Mouse (Mus musculus): ENCODE measurements at regions not wholly inside any gene's neighbourhood (a gene's known extent, or its start where the extent isn't known, plus 50 kb on each side); places are given as distances from the start of the nearest gene placed in this dataset.

DNA sequence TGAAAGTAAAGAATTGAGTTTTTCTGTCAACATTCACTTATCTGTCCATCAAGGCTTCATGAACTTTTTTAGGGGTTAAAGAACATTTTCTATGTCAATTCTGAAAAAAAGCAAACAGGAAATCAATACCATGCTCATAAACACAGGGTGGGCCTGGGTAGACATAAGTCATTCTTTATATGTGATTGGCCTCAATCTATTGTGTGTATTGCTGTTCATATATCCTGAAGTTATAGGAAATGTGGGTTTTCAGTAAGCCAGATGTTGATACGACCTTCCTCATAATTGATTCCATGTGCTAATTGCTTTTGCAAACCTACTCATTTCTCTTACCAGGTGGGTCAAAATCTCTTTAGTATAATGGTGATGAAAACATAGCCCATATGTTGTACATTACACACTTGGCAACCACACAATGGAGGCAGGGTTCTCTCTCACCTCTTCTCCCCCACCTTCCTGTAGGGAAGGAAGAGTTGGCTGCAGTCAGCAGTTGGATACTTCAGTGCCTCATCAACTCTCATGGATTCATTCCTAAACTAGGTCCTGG is 182.6 kb upstream of the Cd180 start:
- no peak for DNase-seq

DNA sequence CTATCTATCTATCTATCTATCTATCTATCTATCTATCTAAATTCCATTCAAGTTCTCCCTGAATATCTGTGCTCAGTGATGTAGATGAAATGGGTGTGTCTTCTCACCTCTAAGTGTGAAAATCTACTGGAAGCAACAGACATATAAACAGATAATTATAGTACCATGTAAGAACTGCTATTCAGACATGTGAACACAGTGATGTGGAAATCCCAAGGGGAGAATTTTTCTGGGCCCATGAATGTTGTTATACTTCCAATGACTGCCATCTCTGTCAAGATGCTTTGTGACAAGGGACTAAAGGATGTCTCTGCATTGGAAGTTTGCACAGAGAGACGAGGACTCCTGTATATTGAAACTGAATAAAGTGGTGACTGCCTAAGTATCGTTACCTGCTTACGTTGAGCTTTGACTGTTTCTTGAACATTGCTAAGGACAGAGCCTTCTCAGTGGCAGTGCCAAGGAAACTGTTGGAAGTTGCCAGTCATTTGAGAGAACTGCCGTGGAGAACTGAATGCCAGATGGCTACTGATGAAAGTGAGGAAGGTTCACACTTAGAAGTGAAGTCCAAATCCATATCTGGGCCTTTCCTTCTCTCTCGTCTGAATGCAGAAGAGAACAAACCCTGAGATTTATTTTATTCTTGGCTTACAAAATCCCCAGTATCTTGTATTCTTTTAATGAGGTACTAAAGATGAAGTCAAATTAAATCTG is 175.0 kb upstream of the Cd180 start:
- no peak for DNase-seq

DNA sequence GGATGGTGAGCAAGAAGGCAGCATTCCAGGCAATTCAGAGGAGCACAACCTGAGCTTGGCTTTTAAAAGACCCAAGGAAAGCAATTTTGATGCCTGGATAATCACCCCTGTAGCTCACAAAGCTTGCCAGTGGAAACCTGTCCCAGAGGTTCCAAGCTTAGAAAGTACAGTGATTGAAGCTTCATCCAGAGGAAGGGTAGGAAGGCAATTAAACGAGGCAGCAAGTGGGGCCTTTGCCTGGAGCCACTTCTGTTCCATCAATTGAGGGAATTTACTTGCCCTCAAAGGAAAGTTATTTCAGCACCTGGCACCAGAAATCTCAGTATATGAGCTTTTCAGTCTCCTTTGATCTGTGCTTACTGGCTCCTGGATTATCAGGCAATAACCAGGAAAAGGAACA is 171.9 kb upstream of the Cd180 start:
- no peak for DNase-seq

DNA sequence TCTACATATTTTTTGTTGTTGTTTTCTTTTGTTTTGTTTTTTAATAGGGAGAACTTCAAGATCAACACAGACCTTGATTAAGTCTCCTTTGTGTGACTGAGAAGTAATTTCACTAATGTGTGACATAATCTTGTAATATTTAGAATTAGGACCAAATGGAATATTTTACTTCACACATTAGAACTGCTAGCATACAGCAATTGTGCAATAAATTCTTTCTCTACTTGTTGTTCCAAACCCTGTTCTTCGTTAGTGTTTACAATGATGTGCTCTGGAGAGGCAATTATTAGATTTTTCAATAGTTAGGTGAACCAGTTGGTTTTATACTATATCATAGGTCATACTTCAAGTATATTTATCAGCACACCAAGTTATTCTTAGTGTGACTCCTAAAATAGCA is 171.3 kb upstream of the Cd180 start:
- DNase-seq, result no peak

DNA sequence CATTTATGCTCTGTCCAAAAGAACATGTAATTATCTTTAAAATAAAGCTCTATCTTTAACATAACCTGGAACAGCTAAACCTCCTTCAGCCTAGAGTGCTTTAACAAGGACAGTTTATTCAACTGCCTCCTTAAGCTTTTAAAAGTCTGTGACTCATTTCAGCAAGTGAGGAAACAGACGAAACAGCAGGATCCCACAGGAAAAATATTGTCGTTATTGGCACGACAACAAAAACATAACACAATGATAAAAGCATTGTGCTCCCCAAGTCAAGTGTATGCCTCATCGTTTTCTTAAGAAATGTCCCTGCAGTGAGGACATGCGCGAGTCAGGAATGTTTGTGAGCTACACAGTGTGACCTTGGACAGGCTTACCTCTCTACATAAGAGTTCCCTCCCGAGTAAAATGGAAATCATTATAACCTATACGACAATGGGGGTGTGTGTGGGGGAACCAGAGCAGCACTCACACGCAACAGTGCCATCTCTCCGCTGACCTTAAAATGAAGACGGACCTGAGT is 166.7 kb upstream of the Cd180 start:
- DNase-seq, result peak in 1 of 2 experiments; percentile 19

DNA sequence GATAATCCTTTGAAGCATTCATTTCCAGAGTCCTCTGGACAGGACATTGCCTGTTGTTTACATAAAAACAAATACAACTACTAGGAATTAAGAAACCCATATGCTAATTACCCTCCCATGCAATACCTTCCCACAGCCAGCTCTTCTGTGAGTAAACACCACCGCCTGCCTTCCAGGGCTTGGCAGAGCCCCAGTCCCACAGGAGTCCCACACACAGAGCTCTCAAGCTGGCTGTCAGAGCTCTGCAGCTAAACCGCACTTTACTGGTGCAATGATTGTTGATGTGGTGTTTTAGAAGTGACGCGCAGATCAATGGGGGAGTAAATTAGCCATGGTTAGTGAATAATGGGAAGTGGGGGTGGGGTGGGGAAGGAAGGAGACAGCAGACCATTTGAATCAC is 159.6 kb upstream of the Cd180 start:
- DNase-seq, result peak; percentile 55 to 56

DNA sequence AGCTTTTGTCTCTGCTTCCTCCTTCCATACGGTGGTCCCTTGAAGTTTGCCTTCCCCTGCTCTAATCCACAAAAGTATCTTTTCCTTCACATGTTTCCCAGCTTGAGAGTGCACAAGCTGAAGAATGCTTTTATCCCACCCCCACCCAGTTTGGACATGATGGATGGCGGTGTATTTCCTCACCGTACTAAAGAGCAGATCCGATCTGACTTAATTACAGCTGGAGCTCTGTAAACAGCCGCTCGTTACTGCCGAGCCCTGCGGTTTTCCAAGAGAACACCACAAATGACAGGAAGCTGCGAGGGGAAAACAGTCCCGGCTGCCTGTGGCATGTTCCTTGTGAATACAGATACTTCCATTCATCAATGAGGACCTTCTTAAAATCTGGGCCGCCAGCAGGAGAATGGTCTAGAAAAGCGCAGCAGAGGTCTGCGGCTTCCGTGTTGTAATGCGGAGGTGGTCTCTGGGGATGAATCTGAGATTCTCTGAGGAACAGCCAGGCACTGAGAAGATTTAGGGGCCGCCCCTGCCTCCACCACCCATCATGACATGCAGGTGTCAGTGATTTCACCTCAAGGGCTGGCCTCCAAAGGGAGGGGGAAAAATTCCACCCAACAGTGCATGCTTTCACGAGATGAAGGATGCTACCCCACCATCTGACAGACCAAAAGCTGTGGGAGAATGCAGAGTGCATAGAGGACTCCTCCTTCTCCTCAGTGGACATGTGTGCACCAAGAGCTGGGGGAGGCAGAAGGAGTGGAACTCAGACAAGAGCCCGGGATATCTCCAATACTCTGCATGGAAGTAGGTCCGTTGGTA is 155.7 kb upstream of the Cd180 start:
- DNase-seq, result peak in 1 of 2 experiments; percentile 22

DNA sequence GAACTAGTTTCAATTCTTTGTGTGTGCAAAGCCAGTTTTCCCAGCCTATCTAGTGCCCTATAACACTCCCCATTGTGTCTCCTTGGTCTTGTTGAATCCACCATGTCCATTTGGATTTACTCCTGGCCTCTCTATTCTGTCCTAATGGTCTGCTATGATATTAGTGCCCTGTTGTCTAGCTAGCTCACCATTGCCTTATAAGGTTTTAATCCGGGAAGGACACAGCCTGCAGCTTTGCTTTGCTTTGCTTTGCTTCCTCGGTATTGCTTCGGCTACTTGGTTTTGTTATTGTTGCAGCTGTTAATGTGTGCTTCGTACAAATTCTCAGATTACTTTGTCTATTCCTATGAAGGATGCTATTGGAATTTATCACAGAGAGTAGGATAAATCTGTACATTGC is 152.9 kb upstream of the Cd180 start:
- DNase-seq, result no peak

DNA sequence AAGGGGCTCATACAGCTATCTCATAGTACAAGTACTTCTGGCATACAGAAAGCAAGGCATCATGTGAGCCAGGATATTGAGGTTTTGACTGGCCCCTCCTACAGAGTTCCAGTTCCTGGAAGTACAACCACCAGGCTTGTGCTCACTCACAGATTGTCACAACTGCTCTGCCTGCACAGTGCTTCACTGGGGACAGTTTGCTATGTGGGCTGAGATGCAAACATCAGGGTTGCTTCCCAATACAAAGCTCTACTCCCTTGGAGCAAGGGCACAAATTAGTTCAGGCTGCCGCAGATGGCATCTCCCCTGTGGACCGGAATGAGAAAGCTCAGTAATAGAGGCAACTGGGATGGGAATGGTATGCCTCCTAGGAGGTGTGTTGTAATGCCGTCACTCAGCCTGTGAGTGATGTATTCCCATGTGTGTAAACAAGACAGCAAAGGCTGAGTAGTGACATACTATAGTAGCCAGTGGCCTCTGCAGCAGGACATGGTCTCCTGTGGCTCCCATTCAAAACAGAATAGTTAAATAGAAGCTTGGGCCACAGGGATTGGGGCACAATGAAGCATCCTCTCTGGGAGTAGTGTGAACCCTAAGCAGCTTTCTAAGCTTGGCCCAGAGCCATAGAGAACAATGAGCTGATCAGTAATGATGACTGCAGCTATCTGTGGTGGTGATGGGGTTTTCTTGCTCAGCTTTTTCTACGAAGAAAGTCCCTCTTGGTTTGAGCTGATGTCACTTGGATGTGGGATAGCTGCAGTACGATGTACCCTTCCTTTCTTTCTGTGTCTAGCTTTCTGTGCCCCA is 148.8 kb upstream of the Cd180 start:
- DNase-seq, result no peak

DNA sequence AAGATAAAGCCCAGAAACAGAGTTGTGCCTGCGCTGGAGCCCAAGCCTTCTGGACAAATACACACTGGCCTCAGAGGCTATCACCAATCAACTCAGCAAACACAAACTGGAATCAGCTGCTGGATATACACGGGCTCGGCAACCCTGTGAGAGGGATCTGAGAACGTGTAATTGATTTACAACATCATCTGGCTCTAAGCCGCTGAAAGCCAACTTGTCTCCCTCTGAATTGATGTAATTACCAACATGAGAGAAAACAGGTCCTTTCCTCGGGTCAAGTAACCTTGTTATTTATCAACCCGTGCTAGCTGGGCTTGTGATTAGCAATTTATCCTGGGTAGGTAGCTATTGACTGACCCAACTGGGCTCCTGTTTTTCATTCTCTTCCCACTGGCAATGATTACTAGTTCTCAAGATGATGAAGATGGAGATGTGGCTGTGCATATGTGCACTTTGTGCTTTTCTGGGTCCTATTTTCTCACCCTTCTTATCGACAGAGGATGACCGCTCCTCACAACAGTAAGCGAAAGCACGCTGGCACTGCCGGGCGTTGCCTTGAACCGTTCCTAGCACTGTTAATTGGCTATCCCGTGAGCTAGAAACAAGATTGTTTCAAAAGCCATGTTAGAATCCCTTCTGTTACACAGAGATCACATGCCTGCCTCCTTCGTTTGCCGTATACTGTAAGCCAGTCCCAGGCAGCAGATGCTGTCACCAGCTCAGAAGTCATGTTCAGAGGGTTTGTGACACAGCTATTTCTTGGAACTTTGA is 147.3 kb upstream of the Cd180 start:
- no peak for DNase-seq

DNA sequence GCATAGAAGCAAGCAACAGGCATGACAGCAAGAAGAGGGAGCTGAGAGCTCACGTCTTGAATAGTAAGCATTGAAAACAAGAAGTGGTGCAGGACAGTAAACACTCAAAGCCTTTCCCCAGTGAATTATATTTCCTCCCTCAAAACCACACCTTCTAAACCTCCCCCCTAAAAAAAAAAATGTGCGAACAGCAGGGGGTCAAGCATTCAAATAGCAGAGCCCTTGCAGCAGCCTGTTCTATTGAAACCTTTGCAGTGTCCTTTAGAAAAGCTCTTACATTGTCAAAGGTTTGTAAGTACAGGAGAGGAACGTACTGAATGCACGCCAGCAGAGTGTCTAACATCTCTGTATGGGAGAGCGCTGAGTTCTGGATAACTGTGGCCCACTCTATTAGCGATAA is 145.1 kb upstream of the Cd180 start:
- DNase-seq, result no peak

DNA sequence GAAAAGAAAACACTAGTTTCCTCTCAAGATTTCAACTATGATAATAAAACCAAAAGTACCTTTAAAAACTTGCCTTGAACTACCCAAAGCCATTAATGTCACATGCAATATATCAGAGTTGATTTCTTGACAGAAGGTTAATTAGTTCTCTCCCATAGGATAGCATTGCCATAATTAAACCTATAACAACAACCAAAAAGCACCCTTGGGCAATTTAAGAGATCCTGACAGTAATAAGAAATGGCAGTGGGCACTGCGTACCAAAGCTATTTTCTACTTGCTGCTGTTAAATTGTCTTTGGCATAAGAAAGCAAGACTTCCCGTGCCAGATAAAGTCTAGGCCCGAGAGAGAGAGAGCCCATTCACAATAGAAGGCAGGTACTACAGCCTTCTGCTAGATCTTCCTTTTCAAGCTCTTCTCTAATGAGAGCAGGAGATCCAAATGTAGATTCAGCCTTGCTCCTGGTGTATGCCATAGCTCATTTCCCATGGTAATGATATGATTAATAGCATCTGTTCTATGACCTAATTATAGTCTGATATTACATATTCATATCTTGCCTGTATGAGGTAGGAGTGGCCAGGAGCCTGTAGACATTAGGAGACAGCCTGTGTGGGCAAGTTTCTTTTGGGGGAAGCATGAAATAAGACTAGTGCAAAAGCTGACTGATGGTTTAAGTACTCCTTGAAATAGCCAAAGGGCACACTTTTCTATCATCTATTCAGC is 126.3 kb upstream of the Cd180 start:
- no peak for DNase-seq

DNA sequence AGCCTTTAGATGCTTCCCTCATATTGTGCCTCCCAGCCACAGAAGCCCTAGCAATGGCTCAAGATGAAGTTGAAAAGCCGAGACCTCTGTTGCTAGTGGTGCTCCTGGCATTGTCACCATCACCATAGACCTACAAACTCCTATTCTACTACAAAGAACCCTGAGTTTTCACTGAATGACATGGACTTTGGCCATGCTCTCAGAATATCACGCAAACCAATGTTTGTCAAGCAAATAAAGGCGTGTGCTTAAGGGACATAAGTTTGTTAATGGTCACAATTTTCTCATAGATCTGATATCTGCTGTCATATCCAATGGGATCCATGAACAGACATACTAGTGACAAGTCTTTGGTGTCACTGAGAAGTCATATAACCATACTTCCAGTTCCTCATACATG is 123.8 kb upstream of the Cd180 start:
- no peak for DNase-seq

DNA sequence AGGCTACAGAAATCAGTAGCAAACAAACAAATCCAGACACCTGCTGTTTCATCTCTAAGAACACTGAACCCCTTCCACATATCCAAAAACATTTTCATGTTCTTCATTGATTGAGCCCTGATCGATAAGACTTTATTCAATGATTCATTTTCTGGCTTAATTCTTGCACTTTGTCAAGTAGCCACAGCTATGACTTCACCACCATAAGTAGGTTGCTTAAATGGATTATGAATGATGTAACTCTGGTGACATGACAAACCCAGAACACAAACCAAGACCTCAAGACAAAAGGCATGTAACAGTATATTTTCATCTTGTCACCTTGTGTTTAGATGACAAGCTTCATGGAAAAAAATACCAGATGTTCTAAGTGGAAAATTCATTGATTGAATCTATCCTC is 123.1 kb upstream of the Cd180 start:
- no peak for DNase-seq

DNA sequence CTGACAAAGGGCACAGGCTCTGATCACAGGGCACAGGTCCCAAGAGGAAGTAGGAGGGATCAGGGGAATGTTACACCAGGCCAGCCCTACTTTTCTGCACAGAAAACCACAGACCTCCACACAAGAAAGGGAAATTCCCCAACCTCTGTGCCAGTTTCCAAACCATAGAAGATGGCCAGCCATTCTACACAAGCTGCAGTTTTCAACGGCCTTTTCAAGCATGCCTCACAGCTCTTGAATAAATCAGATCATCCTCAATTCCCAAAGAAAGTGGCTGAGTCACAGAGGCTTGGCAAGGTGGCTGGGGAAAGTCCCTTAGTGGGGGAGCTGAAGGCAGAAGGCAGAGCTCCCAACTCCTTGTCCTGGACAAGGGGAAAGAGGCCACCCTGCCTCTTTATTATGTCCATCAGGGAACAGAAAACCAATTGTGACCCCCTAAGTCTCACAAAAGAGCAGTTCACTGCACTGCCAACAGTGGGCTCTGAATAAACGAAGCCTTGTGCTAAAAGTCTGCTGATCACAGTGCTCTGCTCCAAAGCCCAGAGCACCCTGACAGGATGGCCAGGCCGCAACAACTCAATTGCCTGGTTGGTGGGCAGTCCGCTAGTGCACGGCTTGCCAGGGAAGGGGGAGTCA is 120.0 kb upstream of the Cd180 start:
- peak; percentile 64 to 71 for DNase-seq

DNA sequence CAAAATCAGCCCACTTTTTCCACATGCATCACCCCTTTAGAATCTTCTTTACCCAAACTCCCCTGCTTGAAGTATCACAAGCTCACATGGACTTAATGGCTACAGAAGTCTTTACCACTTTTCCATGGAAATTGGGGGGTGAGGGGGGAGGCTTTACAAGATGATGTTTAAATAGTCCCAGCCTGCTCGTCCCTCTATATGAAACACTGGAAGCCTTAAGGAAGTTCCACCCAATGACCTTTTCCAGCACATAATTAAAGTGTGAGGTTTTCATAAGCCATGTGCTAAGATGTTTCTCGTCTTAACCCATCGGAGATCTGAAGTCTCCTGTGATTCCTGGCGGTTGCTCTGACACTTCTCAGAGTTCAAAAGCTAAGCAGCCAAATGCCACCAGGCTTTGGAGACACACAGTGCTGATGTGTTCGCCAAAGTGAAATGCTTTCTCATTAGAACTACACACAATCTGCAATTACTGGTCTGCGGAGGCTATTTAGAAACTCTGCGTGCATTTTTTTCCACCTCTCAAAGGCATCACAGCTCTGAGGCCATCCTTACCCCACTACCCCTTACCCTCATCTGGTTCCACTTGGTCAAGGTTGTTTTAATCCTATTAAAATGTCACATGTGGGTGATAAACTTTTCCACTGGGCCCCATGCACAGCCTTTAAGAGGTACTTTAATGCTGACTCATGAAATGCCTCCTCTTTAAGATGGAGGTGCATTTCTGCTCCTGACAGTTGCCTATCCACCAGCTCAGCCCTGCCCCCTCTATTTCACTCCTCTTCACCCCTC is 116.3 kb upstream of the Cd180 start:
- DNase-seq, result no peak

DNA sequence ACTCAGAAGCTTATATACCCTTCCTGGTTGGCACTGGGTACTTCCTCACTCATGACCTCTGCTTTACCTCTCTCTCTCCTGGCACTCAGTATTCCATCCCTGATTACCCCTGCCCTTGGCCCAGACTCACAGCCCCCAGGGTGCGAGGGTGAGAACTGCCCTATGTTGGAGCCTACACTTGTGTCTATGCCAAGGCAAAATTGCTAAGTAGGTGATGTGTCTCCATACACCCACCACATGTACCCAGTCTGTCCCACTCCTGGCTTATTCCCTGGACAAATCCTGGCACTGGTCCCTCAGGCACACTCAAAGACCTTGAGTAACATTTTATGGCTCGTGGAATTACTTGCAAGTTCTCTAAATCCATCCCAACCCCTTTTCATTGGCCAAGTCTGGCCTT is 114.5 kb upstream of the Cd180 start:
- DNase-seq, result no peak

DNA sequence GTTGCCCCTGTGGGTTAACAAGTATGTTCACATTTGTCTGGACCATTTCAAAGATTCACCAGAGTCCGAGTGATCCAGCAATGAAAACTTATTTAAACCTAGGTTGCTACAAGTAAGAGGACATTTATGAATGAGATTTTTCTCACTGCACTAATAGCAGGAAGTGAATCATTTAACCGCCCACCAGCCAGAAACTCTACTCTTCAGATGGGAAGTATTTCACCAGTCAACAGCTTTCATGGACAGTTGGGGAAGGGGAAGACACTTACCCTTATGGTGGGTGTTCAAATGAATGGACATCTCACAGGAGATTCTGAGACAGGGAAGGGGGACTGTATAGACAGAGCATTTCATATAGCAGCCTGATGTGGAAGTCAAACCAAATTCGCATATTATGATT is 113.7 kb upstream of the Cd180 start:
- no peak for DNase-seq

DNA sequence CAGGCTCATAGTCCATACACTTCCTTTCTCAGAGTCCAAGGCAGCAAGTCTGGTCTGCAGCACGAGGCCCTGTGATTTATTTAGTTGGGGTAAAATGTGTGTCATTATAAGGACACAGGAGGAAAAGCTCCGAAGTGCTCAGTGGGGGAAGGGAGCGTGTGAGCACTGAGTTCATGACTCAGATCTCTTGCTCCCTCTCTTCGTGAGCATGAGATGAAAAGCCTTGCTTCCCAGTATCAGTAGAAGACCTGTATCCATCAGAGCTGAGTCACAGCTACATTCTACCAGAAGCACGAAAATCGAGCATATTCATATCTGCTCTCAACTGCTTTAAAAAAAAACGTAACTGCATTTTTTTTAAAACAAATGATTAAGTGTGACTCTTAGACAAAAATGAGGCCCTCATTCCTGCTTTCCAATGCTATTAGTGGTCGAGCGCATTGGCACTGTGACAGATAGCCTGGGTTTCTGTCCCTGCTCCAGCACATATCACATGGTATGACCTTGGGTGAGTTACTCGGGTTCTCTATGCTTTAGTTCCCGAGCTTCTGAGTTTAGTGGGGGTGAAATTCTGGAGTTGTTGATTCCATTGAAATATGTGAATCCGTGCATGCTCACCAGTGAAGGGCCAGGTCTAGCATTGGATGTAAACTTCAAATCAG is 109.2 kb upstream of the Cd180 start:
- no peak for DNase-seq

Measured in heart, adult 18-20 months (tissue).